Mouse (Mus musculus) embryonic fibroblast, embryonic 13.5 days (primary cell): ENCODE measurements around the gene Entr1.

Source experiments
- CTCF ChIP-seq: IDR thresholded peaks from 2 replicates; pipeline ENCODE4 v1.5.1; 2011; ENCODE audit warnings: mild to moderate bottlenecking, control low read depth, low read length, moderate library complexity, borderline replicate concordance; ENCODE audit not compliant: insufficient read depth
- POLR2A ChIP-seq: IDR thresholded peaks from 2 replicates; pipeline ENCODE4 v1.6.1; 2011; ENCODE audit warnings: low read depth, mild to moderate bottlenecking, control low read depth, low read length, moderate library complexity

GRCm38 (mm10) chr2:26363481-26363880 lies 25.6 kb downstream of the Entr1 start:
- no peak for TF ChIP-seq POLR2A
- TF ChIP-seq CTCF, result no peak
